Mouse (Mus musculus) ovary, postnatal 14 days (tissue): ENCODE measurements around the gene Kin.

Source experiments
- DNase-seq: peaks from one replicate; pipeline ENCODE4 v3.0.0; 2022; ENCODE audit warnings: low spot score

The Kin gene

DNA sequence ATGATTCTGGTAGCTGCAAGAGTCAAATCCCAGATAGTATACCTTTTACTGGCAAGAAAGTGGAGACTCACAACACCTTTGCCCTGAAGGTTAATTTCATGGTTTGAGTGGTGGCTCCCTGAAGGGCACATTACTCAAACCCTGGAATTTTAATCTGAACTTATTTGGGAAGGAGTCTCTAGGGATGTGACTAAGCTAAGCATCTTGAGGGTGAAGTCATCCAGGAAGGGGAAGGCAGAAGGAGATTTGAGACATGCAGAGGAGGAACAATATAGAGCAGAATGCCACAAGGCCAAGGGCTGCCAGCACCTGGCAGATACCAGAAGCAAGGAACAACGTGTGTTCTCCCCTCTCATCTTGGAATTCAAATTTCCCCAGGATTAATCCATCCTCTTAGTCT, 38.4 kb downstream of the Kin start:
- no peak for DNase-seq

- no peak for DNase-seq
These were observed 38.9 kb downstream of the Kin start for GRCm38 (mm10) chr2:10119276-10119675.

DNA sequence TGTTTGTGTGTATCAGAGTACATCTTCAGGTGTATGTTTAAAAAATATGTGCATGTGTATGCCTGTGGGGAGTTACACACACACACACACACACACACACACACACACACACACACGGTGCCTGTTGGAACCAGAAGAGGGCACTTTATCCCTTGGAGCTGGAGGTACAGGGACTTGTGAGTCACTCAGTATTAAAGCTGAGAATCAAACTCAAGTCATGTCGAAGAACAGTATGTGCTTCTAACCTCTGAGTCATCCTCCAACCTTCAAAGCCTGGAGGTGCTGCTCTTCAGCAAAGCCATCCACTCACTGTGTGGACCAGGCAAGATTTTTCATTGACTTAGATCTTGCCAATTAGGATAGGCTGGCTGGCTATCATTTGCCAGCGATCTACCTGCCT, 41.4 kb downstream of the Kin start:
- DNase-seq: no peak

DNA sequence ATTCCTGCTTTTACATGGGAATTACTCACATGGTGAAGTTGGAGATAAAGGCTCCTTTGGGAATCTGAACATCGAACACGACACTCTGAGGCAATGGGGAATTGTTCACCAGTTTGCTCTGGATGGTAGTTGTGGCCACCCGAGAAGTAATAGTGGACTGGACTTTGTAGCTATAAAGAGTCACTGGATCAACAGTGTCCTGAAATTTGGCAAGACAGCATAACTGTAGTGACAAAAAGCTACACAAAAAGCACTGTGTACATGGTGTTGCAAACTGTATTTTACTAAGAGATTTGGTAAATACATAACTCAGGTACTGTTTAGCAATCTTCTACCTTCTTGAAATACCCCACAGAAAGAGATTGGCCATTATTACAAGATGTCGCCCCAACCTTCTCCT, 45.7 kb downstream of the Kin start:
- no peak for DNase-seq

- no peak for DNase-seq
These were observed 47.1 kb downstream of the Kin start for GRCm38 (mm10) chr2:10127471-10127870.

DNA sequence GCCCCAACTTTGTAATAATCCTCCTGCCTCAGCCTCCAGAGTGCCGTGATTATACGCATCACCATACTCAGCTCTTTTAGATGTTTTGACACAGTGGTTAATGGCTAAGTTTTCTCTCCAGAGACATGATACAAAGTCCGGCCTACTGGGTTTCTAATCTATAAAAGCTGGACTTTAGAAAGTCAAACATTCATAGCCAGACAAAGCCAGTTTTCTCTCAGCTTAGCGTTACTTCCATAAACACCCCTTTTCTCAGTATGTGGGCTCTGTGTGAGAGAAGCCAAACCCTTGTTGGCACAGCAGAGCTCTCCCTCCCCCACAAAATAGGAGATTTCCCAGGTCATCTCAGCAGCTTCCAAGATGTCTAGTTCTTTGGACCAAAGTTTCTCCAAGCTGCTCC, 48.2 kb downstream of the Kin start:
- no peak for DNase-seq

DNA sequence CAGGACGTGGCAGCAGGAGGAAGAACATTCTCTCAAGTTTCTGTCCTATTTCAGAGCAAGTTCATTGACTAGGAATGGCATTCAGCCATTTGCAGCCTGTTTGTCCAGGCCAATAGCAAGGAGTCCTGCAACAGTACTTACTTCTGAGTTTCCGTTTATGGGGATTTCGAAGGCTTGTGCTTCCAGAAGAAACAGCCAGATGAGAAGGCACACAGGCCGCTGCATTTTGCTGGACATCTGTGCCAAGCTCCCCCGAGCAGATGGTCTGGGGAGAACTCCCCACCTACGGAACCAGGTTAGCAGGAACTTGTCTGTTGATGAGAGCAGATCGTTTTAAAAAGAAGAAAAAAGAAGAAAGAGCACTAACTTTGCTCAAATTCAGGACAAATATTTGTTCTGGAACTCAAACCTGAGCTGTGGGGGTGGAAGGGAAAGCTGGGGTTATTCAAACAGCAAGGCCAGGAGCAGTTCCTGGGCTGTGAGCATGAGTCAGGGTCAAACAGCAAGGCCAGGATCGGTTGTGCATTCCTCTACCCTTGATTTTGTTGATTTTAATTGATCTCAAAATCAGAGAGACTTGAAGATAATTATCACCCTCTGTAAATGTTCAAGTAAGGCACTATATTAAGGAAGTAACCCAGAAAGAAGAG, 50.1 kb downstream of the Kin start:
- DNase-seq: no peak

DNA sequence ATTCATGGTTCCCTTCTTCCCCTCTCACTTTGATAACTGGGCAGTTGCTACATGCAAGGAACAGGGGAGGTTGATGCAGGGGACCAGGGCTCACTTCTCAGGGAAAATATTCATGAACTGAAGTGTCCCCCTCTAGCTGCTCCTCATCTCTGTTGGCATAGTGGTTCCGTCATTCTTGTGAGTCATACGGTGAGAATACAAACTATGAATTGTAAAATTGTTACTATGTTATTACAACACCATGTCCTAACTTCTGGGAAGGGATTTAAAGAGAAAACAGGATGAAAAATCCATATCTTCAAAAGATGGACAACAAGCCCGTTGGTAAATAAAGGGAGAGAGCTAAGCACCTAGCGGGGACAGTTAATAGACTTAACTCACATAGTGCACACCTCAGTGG, 50.9 kb downstream of the Kin start, which contains the start of gene Itih2:
Gene Itih2 (minus strand): TSS at position 101 of the 400 bp plus-strand sequence.
- no peak for DNase-seq

DNA sequence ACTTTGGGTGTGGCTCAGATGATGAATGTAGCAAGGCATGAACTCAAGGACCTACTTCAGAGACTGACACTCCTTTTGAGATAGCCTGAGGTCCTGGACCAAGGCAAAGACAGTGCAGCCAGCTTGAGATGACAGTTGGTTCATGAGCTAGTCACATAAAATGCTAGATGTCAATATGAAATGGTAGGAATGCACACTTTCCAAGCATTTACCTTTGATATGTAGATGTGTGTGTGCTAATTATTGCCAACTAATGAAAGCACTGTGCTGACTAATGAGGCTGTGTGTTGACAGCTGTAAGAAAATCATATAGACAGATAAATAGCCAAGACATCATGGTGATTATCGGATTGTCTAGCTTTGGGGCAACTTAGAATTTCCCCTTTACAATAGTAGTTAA, 51.7 kb downstream of the Kin start:
- no peak for DNase-seq

DNA sequence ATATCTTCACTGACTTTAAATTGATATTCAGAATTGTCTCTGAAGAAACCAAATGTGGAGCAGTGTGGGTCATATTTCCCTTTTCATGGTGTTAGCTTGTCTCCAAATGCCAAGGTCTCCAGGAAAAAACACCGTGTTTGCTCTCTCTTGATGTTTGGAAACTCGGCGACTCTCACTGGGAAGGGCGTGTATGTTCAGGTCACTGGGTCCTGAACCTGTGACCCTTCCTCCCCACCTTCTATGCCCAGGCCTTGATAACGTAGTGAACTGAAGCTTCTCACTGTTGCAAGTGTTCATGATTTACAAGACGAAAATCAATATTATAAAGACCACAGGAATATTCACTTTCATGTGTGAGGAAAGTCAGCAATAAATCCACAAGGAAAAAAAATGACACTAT, 53.5 kb downstream of the Kin start:
- DNase-seq: no peak

- no peak for DNase-seq
These were observed 56.9 kb downstream of the Kin start for GRCm38 (mm10) chr2:10137320-10137719.

DNA sequence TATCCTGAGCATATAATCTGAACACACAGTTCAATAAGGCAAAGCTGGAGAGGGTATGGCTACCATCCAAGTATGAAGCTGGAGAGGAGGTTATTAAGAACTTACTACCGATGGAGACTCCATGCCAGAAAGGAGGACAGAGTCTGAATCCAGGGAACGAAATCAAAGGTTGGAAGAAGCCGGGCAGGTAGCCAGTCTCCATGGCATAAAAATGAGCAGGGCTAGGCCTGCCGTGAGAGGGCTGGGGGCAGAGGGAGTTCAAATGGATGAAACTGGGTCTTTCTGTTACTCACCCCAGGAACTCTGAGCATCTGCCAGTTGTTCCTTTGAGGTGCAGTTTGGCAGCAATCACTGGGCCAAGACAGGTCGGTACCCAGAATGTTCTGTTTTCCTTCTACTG, 60.1 kb downstream of the Kin start:
- no peak for DNase-seq
